Mouse (Mus musculus) midbrain, embryonic 14.5 days (tissue): ENCODE results near the gene Dab2ip. TPM values are rescaled to one million over a fixed set of nuclear protein-coding genes. Genes with fewer than 3 reads are reported as not detected.

Experiments used
- ATAC-seq: fragments of 200-750 bp; cut with Nextera tagmentation; 2 replicates; pipeline ENCODE4 v1.8.0; 2017; ENCODE audit warnings: moderate number of reproducible peaks, moderate library complexity; ENCODE audit not compliant: low FRiP score, low TSS enrichment
- DNase-seq: peaks from one replicate; pipeline ENCODE4 v3.0.0-alpha.2; 2015
- H3K27ac ChIP-seq: fragments of 300-500 bp; sonication (generic); replicated peaks from 2 replicates; pipeline ENCODE4 v1.5.1; 2014; ENCODE audit warnings: mild to moderate bottlenecking, low read depth, low read length, moderate library complexity
- H3K27me3 ChIP-seq: fragments of 300-500 bp; sonication (generic); 2 replicates; pipeline ENCODE4 v1.6.1; 2014; ENCODE audit warnings: low read length, control low read depth, mixed read lengths; ENCODE audit not compliant: control insufficient read depth, insufficient read depth
- H3K36me3 ChIP-seq: fragments of 300-500 bp; sonication (generic); 2 replicates; pipeline ENCODE4 v1.6.1; 2014; ENCODE audit warnings: low read length, control low read depth; ENCODE audit not compliant: control insufficient read depth, insufficient read depth
- H3K4me1 ChIP-seq: fragments of 300-500 bp; sonication (generic); 2 replicates; pipeline ENCODE4 v1.6.1; 2014; ENCODE audit warnings: mild to moderate bottlenecking, antibody characterized with exemption, low read length, control low read depth; ENCODE audit not compliant: control insufficient read depth, insufficient read depth
- H3K4me2 ChIP-seq: fragments of 300-500 bp; sonication (generic); 2 replicates; pipeline ENCODE4 v1.6.1; 2014; ENCODE audit warnings: mild to moderate bottlenecking, low read length, moderate library complexity
- H3K4me3 ChIP-seq: fragments of 300-500 bp; sonication (generic); replicated peaks from 2 replicates; pipeline ENCODE4 v1.5.1; 2014; ENCODE audit warnings: low read depth, low read length
- H3K9ac ChIP-seq: fragments of 300-500 bp; sonication (generic); replicated peaks from 2 replicates; pipeline ENCODE4 v1.6.1; 2014; ENCODE audit warnings: mild to moderate bottlenecking, low read length, moderate library complexity
- H3K9me3 ChIP-seq: fragments of 300-500 bp; sonication (generic); 2 replicates; pipeline ENCODE4 v1.6.1; 2016; ENCODE audit warnings: low read length, control low read depth, mixed read lengths; ENCODE audit not compliant: control insufficient read depth
- WGBS: fragments of 180-500 bp; shearing (Covaris S2); extraction: QIAGEN DNeasy Blood & Tissue Kit; methylation state at CpG from one replicate; pipeline ENCODE4 v1.1.7; 2014; 5-methylcytosine and 5-hydroxymethylcytosine counted together
- polyA plus RNA-seq: library from polyadenylated mRNA; unstranded; fragments of >200 nt; fragmentation: Nextera tagmentation; extraction: Ambion mirVana; gene quantifications from 2 replicates; pipeline ENCODE4 v1.2.1, GENCODE M21; 2014

Dab2ip gene
- polyA plus RNA-seq, 1 experiment from 2014 or later: 46.4 TPM

GRCm38 (mm10) chr2:35677855-35678254 is 119.8 kb downstream of the Dab2ip start:
- peak; percentile 76 for DNase-seq
- Histone ChIP-seq H3K27me3 (no peaks in the 10 kb centered on the region), H3K27ac (peak overlapping the region; percentile 77), H3K4me2 (peak overlapping the region; percentile 22; the same call in 1 of the 2 replicates), H3K36me3 (no peaks in the 10 kb centered on the region), H3K9ac (peak overlapping the region; percentile 36), H3K4me1 (peaks cover 80% of the 10 kb centered on the region), H3K4me3 (no peak overlapping the region), H3K9me3 (no peaks in the 10 kb centered on the region)
- 5% methylated on average over 8 of the region's 8 CpGs for WGBS
- peak; percentile 66 for ATAC-seq

- no peak overlapping the region for H3K4me3 ChIP-seq
- H3K27me3 ChIP-seq: no peaks in the 10 kb centered on the region
- no peaks in the 10 kb centered on the region for H3K9me3 ChIP-seq
- H3K4me2 ChIP-seq: no peak overlapping the region
- WGBS: 41% methylated on average over 4 of the region's 4 CpGs
- H3K36me3 ChIP-seq: no peaks in the 10 kb centered on the region
- no peak for DNase-seq
- 0 out of 2 replicates have a peak overlapping the region, but pooled peaks have one; percentile 36 for H3K9ac ChIP-seq
- H3K27ac ChIP-seq: peak overlapping the region; percentile 77
- peaks cover 79% of the 10 kb centered on the region for H3K4me1 ChIP-seq
- no peak for ATAC-seq
Measured at GRCm38 (mm10) chr2:35678440-35678839, 120.4 kb downstream of the Dab2ip start.

- Histone ChIP-seq H3K27me3 (no peaks in the 10 kb centered on the region), H3K9ac (no peak overlapping the region), H3K4me1 (peaks cover 86% of the 10 kb centered on the region), H3K4me3 (no peak overlapping the region), H3K4me2 (no peak overlapping the region), H3K36me3 (no peaks in the 10 kb centered on the region), H3K9me3 (no peaks in the 10 kb centered on the region), H3K27ac (peak overlapping the region; percentile 55)
- WGBS: 21% methylated on average over 10 of the region's 10 CpGs
- ATAC-seq (no peak), DNase-seq (no peak)
Measured at GRCm38 (mm10) chr2:35679812-35680672, 122.0 kb downstream of the Dab2ip start.

- H3K9me3 ChIP-seq: no peaks in the 10 kb centered on the region
Measured at GRCm38 (mm10) chr2:35680833-35681232, 122.8 kb downstream of the Dab2ip start.

GRCm38 (mm10) chr2:35684005-35684404 is 125.9 kb downstream of the Dab2ip start:
- DNase-seq (no peak), ATAC-seq (no peak)
- no peak overlapping the region for H3K4me3 ChIP-seq
- H3K9ac ChIP-seq: no peak overlapping the region
- no peaks in the 10 kb centered on the region for H3K9me3 ChIP-seq
- peaks cover 49% of the 10 kb centered on the region for H3K4me1 ChIP-seq
- no peaks in the 10 kb centered on the region for H3K36me3 ChIP-seq
- no peak overlapping the region for H3K4me2 ChIP-seq
- no peaks in the 10 kb centered on the region for H3K27me3 ChIP-seq
- WGBS: 14% methylated on average over 3 of the region's 3 CpGs
- peak overlapping the region; percentile 26; the same call in 1 of the 2 replicates for H3K27ac ChIP-seq

More at GRCm38 (mm10) chr2:35680833-35681232, 122.8 kb downstream of the Dab2ip start:
- H3K9ac ChIP-seq: 0 out of 2 replicates have a peak overlapping the region, but pooled peaks have one; percentile 17
- H3K4me2 ChIP-seq: no peak overlapping the region
- H3K27ac ChIP-seq: 0 out of 2 replicates have a peak overlapping the region, but pooled peaks have one; percentile 37
- H3K4me3 ChIP-seq: no peak overlapping the region
- ATAC-seq: no peak
- H3K27me3 ChIP-seq: no peaks in the 10 kb centered on the region
- WGBS: 44% methylated on average over 6 of the region's 6 CpGs
- H3K4me1 ChIP-seq: peaks cover 78% of the 10 kb centered on the region
- no peaks in the 10 kb centered on the region for H3K36me3 ChIP-seq
- DNase-seq: peak; percentile 56

- Histone ChIP-seq H3K4me3 (no peak overlapping the region), H3K9me3 (no peaks in the 10 kb centered on the region), H3K9ac (no peak overlapping the region), H3K4me2 (no peak overlapping the region), H3K4me1 (peaks cover 41% of the 10 kb centered on the region), H3K27ac (peak overlapping the region; percentile 42), H3K36me3 (no peaks in the 10 kb centered on the region), H3K27me3 (no peaks in the 10 kb centered on the region)
- 46% methylated on average over 9 of the region's 9 CpGs for WGBS
- ATAC-seq (no peak), DNase-seq (peak; percentile 47)
Measured at GRCm38 (mm10) chr2:35684735-35685312, 126.8 kb downstream of the Dab2ip start.

- WGBS: 72% methylated on average over 7 of the region's 7 CpGs
- H3K27me3 ChIP-seq: no peaks in the 10 kb centered on the region
- H3K4me3 ChIP-seq: no peak overlapping the region
- H3K9me3 ChIP-seq: no peaks in the 10 kb centered on the region
- no peak overlapping the region for H3K9ac ChIP-seq
- no peaks in the 10 kb centered on the region for H3K36me3 ChIP-seq
- peak; percentile 44 for DNase-seq
- H3K27ac ChIP-seq: no peak overlapping the region
- H3K4me2 ChIP-seq: no peak overlapping the region
- H3K4me1 ChIP-seq: peaks cover 42% of the 10 kb centered on the region
- ATAC-seq: no peak
Measured at GRCm38 (mm10) chr2:35686104-35686503, 128.0 kb downstream of the Dab2ip start.

GRCm38 (mm10) chr2:35687557-35688070 is 129.5 kb downstream of the Dab2ip start:
- H3K4me2 ChIP-seq: no peak overlapping the region
- no peaks in the 10 kb centered on the region for H3K27me3 ChIP-seq
- H3K9ac ChIP-seq: no peak overlapping the region
- ATAC-seq: no peak
- no peak for DNase-seq
- no peak overlapping the region for H3K27ac ChIP-seq
- no peak overlapping the region for H3K4me3 ChIP-seq
- no peaks in the 10 kb centered on the region for H3K9me3 ChIP-seq
- WGBS: 87% methylated on average over 5 of the region's 5 CpGs
- H3K4me1 ChIP-seq: peaks cover 44% of the 10 kb centered on the region
- H3K36me3 ChIP-seq: no peaks in the 10 kb centered on the region
